In the genomic region with DNA sequence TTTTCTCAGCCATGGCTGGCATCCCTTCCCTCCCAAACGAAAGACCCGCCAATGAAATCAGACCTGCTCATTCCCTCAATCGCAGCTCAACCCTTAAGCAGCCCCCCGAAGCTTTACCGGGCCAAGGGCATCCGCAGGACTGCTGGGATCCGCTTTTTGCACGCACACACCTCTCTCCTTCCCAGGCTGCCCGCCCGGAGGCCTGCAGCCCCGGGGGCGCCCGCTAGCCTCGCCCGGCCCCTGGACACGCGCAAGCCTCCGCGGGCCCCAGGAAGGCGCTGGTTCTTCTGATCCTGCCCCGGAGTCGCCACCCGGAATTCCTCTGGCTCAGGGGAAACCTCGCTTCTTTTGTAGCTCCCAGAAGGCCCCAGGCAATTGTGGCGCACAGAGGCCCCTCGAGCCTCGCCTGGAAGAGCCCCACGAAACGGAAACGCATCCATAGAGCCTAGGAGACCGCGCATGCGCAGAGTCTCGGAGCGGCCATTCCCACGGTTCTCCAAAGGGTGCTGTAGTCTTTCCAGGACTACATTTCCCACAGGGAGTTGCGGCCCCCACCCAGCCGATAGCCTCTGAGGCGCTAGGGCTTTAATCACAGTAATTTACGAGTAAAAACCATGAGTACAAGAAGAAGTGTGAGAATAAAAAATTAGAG, we compare ENCODE assay signal across 8 mouse cellular contexts. TPM values are rescaled to one million over a fixed set of nuclear protein-coding genes. Genes with fewer than 3 reads are reported as not detected.
DNase-seq lines count a peak whose midpoint lies in the region; ATAC-seq and TF ChIP-seq lines count a peak whose summit lies in the region.

Gene Zfp334 (minus strand): TSS at position 416 of the 652 bp plus-strand sequence.

- intact Hi-C loops in heart, postnatal 36 days (cut with DNase I): no loop called here

- peak within 1 kb of the TSS; percentile 79 for H3K27ac ChIP-seq in cerebellum, adult 2 months (ENCODE audit: insufficient read depth, low read length)
- H3K27ac ChIP-seq in liver, embryonic 15.5 days (replicated peaks): peak within 1 kb of the TSS; percentile 45

- under 1% methylated on average over 40 of the region's 40 CpGs for WGBS in cerebellum, adult 2 months
- WGBS in liver, embryonic 15.5 days (ENCODE audit: insufficient replicate concordance): 1% methylated on average over 40 of the region's 40 CpGs

- H3K9me3 ChIP-seq in liver, embryonic 15.5 days (replicated peaks): no peaks in the 10 kb centered on the region

- H3K4me3 ChIP-seq in cerebellum, adult 2 months (replicated peaks; ENCODE audit: insufficient read depth, low read depth, low read length): peak within 1 kb of the TSS; percentile 82
- peak within 1 kb of the TSS; percentile 55 for H3K4me3 ChIP-seq in liver, embryonic 15.5 days (replicated peaks)

- H3K36me3 ChIP-seq in liver, embryonic 15.5 days (replicated peaks): 0 out of 2 replicates have a peak, but pooled peaks cover 9% of the 10 kb centered on the region

- peak; percentile 97 for DNase-seq in MN1 (ENCODE audit: low spot score)
- peak; percentile 96 to 97 for DNase-seq in cerebellum, adult 2 months
- peak; percentile 97 for DNase-seq in forelimb bud, embryonic 11.5 days (ENCODE audit: low read depth, low spot score)
- DNase-seq in heart, postnatal 36 days: peak; percentile 93 to 94
- DNase-seq in layer of hippocampus, adult 18-20 months (ENCODE audit: low spot score in 2 of 2): peak; percentile 94 to 98
- DNase-seq in ovary, adult 18-20 months (ENCODE audit: low spot score): peak; percentile 90
- DNase-seq in urinary bladder, postnatal 25 days (ENCODE audit: low spot score): peak; percentile 93

- TF ChIP-seq CTCF in cerebellum, adult 2 months (IDR thresholded peaks at IDR 0.05; ENCODE audit: borderline replicate concordance, insufficient read depth, low read depth, low read length): no peak

- peaks cover 5% of the 10 kb centered on the region for H3K4me1 ChIP-seq in cerebellum, adult 2 months (ENCODE audit: control insufficient read depth, insufficient read depth, low read length)
- no peaks in the 10 kb centered on the region; the same call in 1 of the 2 replicates for H3K4me1 ChIP-seq in liver, embryonic 15.5 days (replicated peaks)

- H3K9ac ChIP-seq in liver, embryonic 15.5 days: peak within 1 kb of the TSS; percentile 35; the same call in 1 of the 2 replicates

- ATAC-seq in liver, embryonic 15.5 days (ENCODE audit: insufficient read depth): peak; percentile 45; the same call in 1 of the 2 replicates

- peak within 1 kb of the TSS; percentile 58 for H3K4me2 ChIP-seq in liver, embryonic 15.5 days

- H3K27me3 ChIP-seq in cerebellum, adult 2 months (ENCODE audit: control insufficient read depth, insufficient read depth, low read length): no peaks in the 10 kb centered on the region
- peaks cover 10% of the 10 kb centered on the region for H3K27me3 ChIP-seq in liver, embryonic 15.5 days

- TF ChIP-seq POLR2A in cerebellum, adult 2 months (IDR thresholded peaks at IDR 0.05; ENCODE audit: borderline replicate concordance, insufficient read depth, low read length): peak; percentile 61; the same call in 1 of the 2 replicates

RNA-seq across cellular contexts. Expression of gene Zfp334, which starts in this region (rescaled TPM):
- polyA plus RNA-seq in cerebellum, adult 2 months (2012; rRNA removed): 10.6 and 10.9 TPM in 2 replicates
- 1 to 10 TPM; 2.1 to 2.2 TPM for total RNA-seq in heart, postnatal 36 days (2021)
- 10 to 100 TPM; 14.6 to 15.9 TPM for total RNA-seq in layer of hippocampus, adult 18-20 months (2021)
- polyA plus RNA-seq in liver, embryonic 15.5 days (2015; fragmentation: Nextera tagmentation; extraction: Ambion mirVana): 0.97 and 1.3 TPM in 2 replicates

Comparison
In these comparisons a context has a peak if more than half of its experiments do, and no peak if none do; other contexts are left out.
1. Peak in every context shown above with its lines: DNase-seq, ATAC-seq, H3K4me3 ChIP-seq and H3K27ac ChIP-seq.
2. RNA of gene Zfp334 (total RNA-seq): 14.6 to 15.9 TPM in layer of hippocampus, adult 18-20 months; 2.1 to 2.2 TPM in heart, postnatal 36 days; every median in the first group is over 4 times any median in the second.